Mouse (Mus musculus): ENCODE results near the gene Dpp6.

- no peak for TF ChIP-seq CTCF (IDR thresholded peaks at IDR 0.05; ENCODE audit: control insufficient read depth, insufficient read depth, low read length)
- no peak for TF ChIP-seq POLR2A (IDR thresholded peaks at IDR 0.05; ENCODE audit: borderline replicate concordance, control insufficient read depth, low read depth, low read length)
Observed at GRCm38 (mm10) chr5:27126034-27126433, 309.0 kb downstream of the Dpp6 start.

All from bone marrow, adult 2 months (tissue).